Mouse (Mus musculus) G1E (cell line): ENCODE data around the gene Adh7. TPM values are rescaled to one million over a fixed set of nuclear protein-coding genes. Genes with fewer than 3 reads are reported as not detected.

Source experiments
- ATAC-seq: 2 replicates; pipeline ENCODE4 v1.8.0; 2016; ENCODE audit warnings: mild to moderate bottlenecking; ENCODE audit not compliant: insufficient number of reproducible peaks, poor library complexity, low FRiP score, severe bottlenecking; ENCODE audit errors: extremely low read depth
- DNase-seq: peaks from one replicate; pipeline ENCODE4 v3.0.0; 2012; ENCODE audit warnings: low spot score
- H3K27me3 ChIP-seq: 2 replicates; pipeline ENCODE4 v1.6.1; 2012; ENCODE audit warnings: mild to moderate bottlenecking, low read length, inconsistent platforms; ENCODE audit not compliant: insufficient read depth
- H3K36me3 ChIP-seq: replicated peaks from 2 replicates; pipeline ENCODE3; 2012; ENCODE audit warnings: mild to moderate bottlenecking, inconsistent platforms
- H3K4me1 ChIP-seq: 2 replicates; pipeline ENCODE4 v1.6.1; 2012; ENCODE audit warnings: low read depth, low read length, inconsistent platforms, mixed read lengths; ENCODE audit not compliant: insufficient read depth
- H3K4me3 ChIP-seq: 2 replicates; pipeline ENCODE4 v1.5.1; 2012; ENCODE audit warnings: low read depth, mild to moderate bottlenecking, inconsistent platforms, low read length, moderate library complexity, mixed read lengths
- H3K9me3 ChIP-seq: replicated peaks from 2 replicates; pipeline ENCODE4 v1.6.1; 2012; ENCODE audit warnings: inconsistent platforms
- CTCF ChIP-seq: IDR thresholded peaks from 2 replicates; pipeline ENCODE4 v1.5.1; 2012; ENCODE audit warnings: low read depth, low read length, inconsistent platforms, mixed read lengths
- GATA1 ChIP-seq: IDR thresholded peaks from 2 replicates; pipeline ENCODE4 v1.6.1; 2012; ENCODE audit warnings: borderline replicate concordance, low read length, inconsistent platforms, mixed read lengths
- GATA2 ChIP-seq: IDR thresholded peaks from 2 replicates; pipeline ENCODE4 v1.6.1; 2012; ENCODE audit warnings: low read depth, low read length, inconsistent platforms, borderline replicate concordance
- POLR2AphosphoS5 ChIP-seq: IDR thresholded peaks from 2 replicates; pipeline ENCODE4 v1.6.1; 2012; ENCODE audit warnings: low read depth, low read length, inconsistent platforms; ENCODE audit not compliant: insufficient replicate concordance
- TAL1 ChIP-seq: conservative IDR thresholded peaks from 2 replicates; pipeline ENCODE4 v1.6.1; 2012; ENCODE audit warnings: low read depth, low read length, inconsistent platforms, mixed read lengths
- polyA plus RNA-seq: library from polyadenylated mRNA; stranded (reverse); fragments of >175 nt; gene quantifications from 2 replicates; pipeline ENCODE4 v1.2.3, GENCODE M21; 2012
- total RNA-seq, 2 experiments: library from RNA; stranded (forward) in 1 of 2; stranded (reverse) in 1 of 2; fragments of 200-1000 nt in 1 of 2; fragments of >200 nt in 1 of 2; fragmentation: Nextera tagmentation in 1 of 2; gene quantifications; 2 replicates each; pipeline ENCODE4 v1.2.3; 2014 to 2017

The Adh7 gene
- total and polyA plus RNA-seq, 3 experiments: 0.05 TPM; not detected in 2

DNA sequence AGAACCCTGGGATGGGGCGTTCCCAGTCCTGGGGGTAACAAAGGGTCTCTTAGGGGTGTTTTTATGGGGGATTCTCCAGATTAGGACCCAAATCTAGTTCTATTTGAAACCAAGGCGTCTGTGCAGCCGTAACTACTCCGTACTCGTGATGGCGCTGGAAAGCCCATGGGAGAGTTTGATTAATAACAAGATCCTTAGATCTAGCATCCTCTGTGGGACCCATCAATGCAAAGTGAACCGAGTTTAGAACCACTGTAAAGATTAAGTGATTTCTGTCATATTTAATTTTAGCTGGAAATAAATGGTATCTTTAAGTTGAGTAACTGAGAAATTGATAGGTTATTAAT, 18.9 kb upstream of the Adh7 start:
- no peak for ATAC-seq
- Histone ChIP-seq H3K9me3 (no peaks in the 10 kb centered on the region), H3K27me3 (peaks cover 18% of the 10 kb centered on the region), H3K36me3 (no peaks in the 10 kb centered on the region), H3K4me3 (no peak overlapping the region), H3K4me1 (0 out of 2 replicates have a peak, but pooled peaks cover 3% of the 10 kb centered on the region)
- no peak for TF ChIP-seq GATA2
- TF ChIP-seq POLR2AphosphoS5: no peak
- no peak for TF ChIP-seq TAL1
- no peak for TF ChIP-seq GATA1
- no peak for TF ChIP-seq CTCF
- no peak for DNase-seq

DNA sequence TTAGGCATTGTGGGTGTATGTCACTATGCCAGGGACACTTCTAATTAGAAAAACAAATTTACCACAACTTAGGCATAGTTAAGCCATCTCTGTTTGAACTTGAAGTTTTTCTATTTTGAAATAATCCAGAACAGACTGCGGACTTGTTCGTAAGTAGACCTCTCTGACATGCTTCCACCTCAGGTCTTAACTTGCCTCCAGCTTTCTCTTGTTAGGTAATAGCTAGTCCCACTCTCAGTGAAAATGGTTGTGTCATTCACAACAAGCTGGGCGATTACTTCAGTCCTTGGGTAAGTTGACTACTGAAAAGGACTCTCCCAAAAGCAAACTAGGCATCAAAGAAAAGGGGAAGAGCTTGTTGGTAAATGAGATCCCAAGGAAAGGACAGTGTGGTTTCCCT, 8.7 kb upstream of the Adh7 start:
- Histone ChIP-seq H3K27me3 (peaks cover 5% of the 10 kb centered on the region), H3K9me3 (no peaks in the 10 kb centered on the region), H3K4me3 (no peak overlapping the region), H3K36me3 (no peaks in the 10 kb centered on the region), H3K4me1 (no peaks in the 10 kb centered on the region)
- ATAC-seq: no peak
- TF ChIP-seq TAL1 (no peak), GATA1 (no peak), CTCF (no peak), GATA2 (no peak), POLR2AphosphoS5 (no peak)
- DNase-seq: no peak

DNA sequence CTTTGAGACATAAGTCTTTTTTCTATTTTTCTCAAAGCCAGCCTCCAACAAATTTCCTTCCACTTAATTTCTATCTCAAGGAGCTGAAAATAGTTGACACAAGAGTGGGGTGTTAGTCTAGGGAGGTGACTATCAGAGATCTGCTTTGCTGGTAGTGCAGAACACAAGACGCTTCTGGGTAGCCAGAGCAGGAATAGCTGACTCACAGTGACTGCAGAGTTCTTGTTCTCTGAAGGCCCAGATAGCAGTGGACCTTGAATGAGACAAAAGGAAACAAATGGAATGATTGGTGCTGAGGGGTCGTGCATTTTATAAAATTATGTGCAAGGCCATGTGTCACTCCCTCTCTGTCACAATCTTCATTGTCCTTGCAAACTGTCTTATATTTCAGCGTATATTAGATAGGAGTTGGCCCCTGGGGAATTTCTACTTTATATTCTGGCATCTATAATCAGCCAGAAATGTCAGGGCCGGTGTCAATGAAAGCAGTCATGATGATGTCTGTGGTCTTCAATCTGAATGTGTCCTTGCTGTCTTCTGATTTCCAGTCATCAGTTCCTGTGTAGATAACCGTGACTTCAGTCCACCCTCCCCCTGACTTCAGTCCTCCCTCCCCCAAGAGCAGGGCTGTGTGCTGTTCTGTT, 7.0 kb upstream of the Adh7 start:
- Histone ChIP-seq H3K9me3 (no peaks in the 10 kb centered on the region), H3K36me3 (no peaks in the 10 kb centered on the region), H3K4me3 (no peak overlapping the region), H3K27me3 (peaks cover 3% of the 10 kb centered on the region), H3K4me1 (no peaks in the 10 kb centered on the region)
- TF ChIP-seq CTCF (no peak), POLR2AphosphoS5 (no peak), GATA1 (no peak), TAL1 (no peak), GATA2 (no peak)
- ATAC-seq (no peak), DNase-seq (no peak)

DNA sequence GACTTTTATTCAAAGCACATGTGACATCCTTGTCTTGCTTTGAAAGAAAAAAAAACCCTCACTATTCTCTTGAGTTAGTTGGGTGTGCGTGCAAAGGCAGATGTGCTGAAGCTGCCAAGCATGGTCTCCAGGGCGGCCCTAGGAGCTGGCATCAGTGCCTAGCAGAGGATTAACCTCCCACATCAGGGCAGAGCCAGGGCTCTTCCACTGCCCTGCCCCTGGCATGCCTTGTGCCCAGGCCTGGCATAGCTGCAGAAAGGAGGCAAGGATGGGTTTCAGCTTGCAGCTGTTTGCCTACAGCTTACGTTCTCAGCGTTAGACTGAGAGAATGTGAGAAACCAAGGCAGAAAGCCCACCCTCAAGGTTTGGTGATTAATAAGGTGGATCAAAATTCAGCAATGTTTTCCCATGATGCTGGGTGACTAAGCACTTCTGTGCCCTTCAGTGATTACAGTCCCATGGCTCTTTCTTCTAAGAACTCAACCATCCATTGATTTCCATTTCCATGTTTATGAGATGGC, 5.1 kb upstream of the Adh7 start:
- Histone ChIP-seq H3K9me3 (no peaks in the 10 kb centered on the region), H3K4me3 (no peak overlapping the region), H3K27me3 (peaks cover 3% of the 10 kb centered on the region), H3K36me3 (no peaks in the 10 kb centered on the region), H3K4me1 (no peaks in the 10 kb centered on the region)
- no peak for TF ChIP-seq GATA1
- no peak for TF ChIP-seq TAL1
- TF ChIP-seq CTCF: no peak
- TF ChIP-seq GATA2: no peak
- TF ChIP-seq POLR2AphosphoS5: no peak
- DNase-seq: no peak
- no peak for ATAC-seq

DNA sequence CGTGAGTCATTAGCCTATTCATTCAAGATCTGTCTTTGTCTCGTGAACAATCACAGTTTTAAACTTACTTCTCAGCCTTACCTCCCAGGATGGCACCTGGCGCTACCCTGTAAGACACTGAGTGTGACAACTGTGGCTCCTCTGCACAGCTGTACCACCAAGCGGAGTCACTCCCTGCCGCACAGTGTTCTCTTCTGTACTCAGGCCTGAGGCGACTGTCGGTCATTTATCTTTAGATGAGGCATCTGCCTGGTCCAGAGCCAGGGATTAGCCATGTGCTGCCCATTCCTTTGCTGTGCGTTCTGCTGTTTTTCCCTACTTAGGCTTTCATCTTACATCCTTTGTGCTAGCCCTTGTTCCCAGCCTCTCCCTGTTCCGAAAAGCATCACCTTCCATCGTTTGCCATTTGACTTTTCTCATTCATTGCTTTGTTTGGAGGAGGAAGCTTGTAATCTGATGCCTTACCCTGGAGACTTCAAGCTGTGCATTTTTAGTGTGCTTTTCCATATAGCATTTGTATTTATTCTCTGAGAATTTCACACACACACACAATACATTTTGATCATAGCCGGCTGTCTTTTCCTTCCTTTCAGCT, 2.1 kb upstream of the Adh7 start:
- Histone ChIP-seq H3K27me3 (peaks cover 3% of the 10 kb centered on the region), H3K4me3 (no peak overlapping the region), H3K9me3 (no peaks in the 10 kb centered on the region), H3K4me1 (no peaks in the 10 kb centered on the region), H3K36me3 (no peaks in the 10 kb centered on the region)
- TF ChIP-seq CTCF (no peak), GATA2 (no peak), POLR2AphosphoS5 (no peak)
- DNase-seq: no peak
- ATAC-seq: no peak

DNA sequence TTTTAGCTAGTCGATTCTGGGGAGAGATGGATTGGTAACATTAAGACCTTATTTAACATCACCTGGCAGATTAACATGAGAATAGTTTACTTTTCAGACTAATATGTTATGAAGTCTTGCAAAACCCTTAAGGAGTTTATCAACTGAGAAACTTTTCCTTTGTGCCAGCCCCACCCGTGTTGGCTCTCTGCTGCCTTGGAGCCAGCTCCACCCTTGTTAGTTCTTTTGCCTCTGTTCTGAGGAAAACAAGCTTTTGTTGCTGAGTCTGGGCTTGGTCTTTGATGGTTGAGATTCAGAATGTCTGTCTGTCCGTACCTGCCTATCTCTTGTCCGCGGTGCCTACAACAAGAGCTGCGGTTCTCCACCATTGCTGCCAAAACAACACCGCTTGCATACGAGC, 1.5 kb upstream of the Adh7 start:
- ATAC-seq (no peak), DNase-seq (no peak)
- Histone ChIP-seq H3K4me3 (no peak overlapping the region), H3K27me3 (peaks cover 3% of the 10 kb centered on the region), H3K9me3 (no peaks in the 10 kb centered on the region), H3K36me3 (no peaks in the 10 kb centered on the region), H3K4me1 (no peaks in the 10 kb centered on the region)
- TF ChIP-seq GATA2 (no peak), CTCF (no peak), POLR2AphosphoS5 (no peak), GATA1 (no peak), TAL1 (no peak)
